Mouse (Mus musculus) small intestine, adult 2 months (tissue): ENCODE results near the gene Sptlc2. TPM values are rescaled to one million over a fixed set of nuclear protein-coding genes. Genes with fewer than 3 reads are reported as not detected.

Source experiments
- H3K27ac ChIP-seq: fragments of 200-500 bp; 2 replicates; pipeline ENCODE4 v1.5.1; 2012; ENCODE audit warnings: low read depth, low read length, control low read depth, inconsistent platforms; ENCODE audit not compliant: insufficient read depth
- H3K27me3 ChIP-seq: fragments of 200-500 bp; 2 replicates; pipeline ENCODE4 v1.6.1; 2012; ENCODE audit warnings: mild to moderate bottlenecking, moderate library complexity, low read length, inconsistent platforms; ENCODE audit not compliant: control insufficient read depth, insufficient read depth
- H3K36me3 ChIP-seq: fragments of 200-500 bp; 2 replicates; pipeline ENCODE4 v1.6.1; 2012; ENCODE audit warnings: mild to moderate bottlenecking, low read length, control low read depth, inconsistent platforms; ENCODE audit not compliant: control insufficient read depth, insufficient read depth
- H3K4me1 ChIP-seq: fragments of 200-500 bp; 2 replicates; pipeline ENCODE4 v1.6.1; 2012; ENCODE audit warnings: low read length, inconsistent platforms, mixed read lengths; ENCODE audit not compliant: control insufficient read depth, insufficient read depth, insufficient read length
- H3K4me3 ChIP-seq: fragments of 200-500 bp; 2 replicates; pipeline ENCODE4 v1.5.1; 2012; ENCODE audit warnings: low read depth, mild to moderate bottlenecking, control low read depth, inconsistent platforms, low read length, moderate library complexity
- CTCF ChIP-seq: fragments of 200-500 bp; IDR thresholded peaks from 2 replicates; pipeline ENCODE4 v1.5.1; 2012; ENCODE audit warnings: low read depth, mild to moderate bottlenecking, control low read depth, inconsistent platforms, low read length, moderate library complexity, mixed read lengths; ENCODE audit not compliant: insufficient replicate concordance, insufficient read length; ENCODE audit errors: extremely low read depth
- POLR2A ChIP-seq: fragments of 200-500 bp; IDR thresholded peaks from 2 replicates; pipeline ENCODE4 v1.6.1; 2012; ENCODE audit warnings: low read depth, mild to moderate bottlenecking, control low read depth, inconsistent platforms, low read length, moderate library complexity
- WGBS: fragments of 180-500 bp; shearing (Covaris S2); methylation state at CpG from one replicate; pipeline ENCODE4 v1.1.7; 2018; 5-methylcytosine and 5-hydroxymethylcytosine counted together
- polyA plus RNA-seq: library from polyadenylated mRNA; depleted of rRNA; stranded (reverse); fragments of >200 nt; gene quantifications from 2 replicates; pipeline ENCODE4 v1.2.3, GENCODE M21; 2012

Gene Sptlc2
- polyA plus RNA-seq, 1 experiment, result 13.5 TPM

DNA sequence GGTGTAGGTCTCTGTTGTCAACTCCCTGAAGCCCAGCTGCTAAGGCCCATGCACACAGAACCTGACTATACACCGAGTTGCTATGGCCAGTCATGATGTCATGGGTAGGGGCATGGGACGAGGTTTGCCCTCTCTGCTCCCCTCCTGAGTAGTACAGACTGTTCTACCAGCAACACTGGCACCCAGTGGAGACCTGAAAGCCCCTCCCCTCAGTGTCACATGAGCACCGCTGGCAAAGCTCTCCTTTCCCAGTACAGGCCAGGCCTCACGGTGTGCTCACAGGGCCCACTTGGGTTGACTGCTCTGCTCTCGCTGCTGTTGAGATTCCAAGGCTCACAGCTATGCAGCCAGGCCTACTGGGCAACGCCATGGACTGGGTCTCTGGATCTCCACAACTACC, 94.2 kb downstream of the Sptlc2 start:
- 78% methylated on average over 6 of the region's 6 CpGs for WGBS
- TF ChIP-seq POLR2A (no peak), CTCF (no peak)

GRCm38 (mm10) chr12:87289100-87289499, 99.1 kb downstream of the Sptlc2 start:
- 88% methylated on average over 5 of the region's 5 CpGs for WGBS
- Histone ChIP-seq H3K27me3 (no peaks in the 10 kb centered on the region), H3K4me1 (no peaks in the 10 kb centered on the region), H3K27ac (no peak overlapping the region), H3K4me3 (no peak overlapping the region), H3K36me3 (no peaks in the 10 kb centered on the region)
- no peak for TF ChIP-seq POLR2A
- TF ChIP-seq CTCF, result no peak

More for the DNA sequence above, 94.2 kb downstream of the Sptlc2 start:
- no peak overlapping the region for H3K27ac ChIP-seq
- no peaks in the 10 kb centered on the region for H3K36me3 ChIP-seq
- no peaks in the 10 kb centered on the region for H3K4me1 ChIP-seq
- no peak overlapping the region for H3K4me3 ChIP-seq
- peaks cover 3% of the 10 kb centered on the region; the same call in 1 of the 2 replicates for H3K27me3 ChIP-seq

DNA sequence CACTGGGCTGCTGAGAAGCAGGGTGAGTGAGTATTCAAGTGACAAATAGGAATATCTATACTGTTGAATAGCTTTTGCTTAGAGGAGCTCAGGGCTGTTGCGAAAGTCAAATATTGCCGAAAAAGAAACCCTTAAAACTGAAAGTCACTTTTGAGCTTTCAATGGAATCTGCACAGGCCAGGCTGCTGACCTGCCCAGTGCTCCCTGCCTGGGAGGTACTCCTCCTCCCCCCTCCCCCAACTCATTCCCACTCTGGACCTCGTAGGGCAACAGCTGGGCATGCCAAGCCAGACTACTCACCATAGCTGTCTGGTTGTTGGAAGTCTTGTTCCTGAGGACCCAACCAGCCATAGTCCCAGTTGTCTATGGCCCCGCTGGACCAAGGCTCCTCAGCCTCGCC, 103.4 kb downstream of the Sptlc2 start:
- TF ChIP-seq CTCF (no peak), POLR2A (no peak)
- no peak overlapping the region for H3K4me3 ChIP-seq
- no peak overlapping the region for H3K27ac ChIP-seq
- 64% methylated on average over 5 of the region's 5 CpGs for WGBS
- no peaks in the 10 kb centered on the region; the same call in 1 of the 2 replicates for H3K4me1 ChIP-seq
- H3K27me3 ChIP-seq, result no peaks in the 10 kb centered on the region
- H3K36me3 ChIP-seq, result no peaks in the 10 kb centered on the region

GRCm38 (mm10) chr12:87284268-87284667, 103.9 kb downstream of the Sptlc2 start:
- 67% methylated on average over 4 of the region's 4 CpGs for WGBS
- no peak for TF ChIP-seq POLR2A
- TF ChIP-seq CTCF, result no peak

DNA sequence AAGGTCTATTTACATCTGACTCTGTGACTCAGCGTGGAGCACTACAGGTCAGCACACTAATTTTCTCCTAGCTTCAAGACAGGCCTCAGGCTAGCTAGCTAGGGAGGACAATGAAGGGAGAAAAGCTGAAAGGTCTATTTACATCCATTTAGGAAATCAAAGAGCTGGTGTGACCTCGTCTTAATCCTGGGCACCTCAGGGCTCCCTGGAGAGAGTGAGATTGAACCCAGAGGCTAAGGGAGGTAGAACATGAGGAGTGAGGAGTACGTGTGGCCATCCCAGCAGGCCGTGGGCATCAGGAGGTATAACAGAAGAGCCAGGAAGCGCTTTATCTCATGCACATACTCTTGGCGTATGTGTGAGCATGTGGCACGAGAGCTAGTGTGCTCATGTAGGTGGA, 104.4 kb downstream of the Sptlc2 start:
- H3K27me3 ChIP-seq, result no peaks in the 10 kb centered on the region
- H3K27ac ChIP-seq, result no peak overlapping the region
- WGBS, result 87% methylated on average over 7 of the region's 7 CpGs
- no peaks in the 10 kb centered on the region; the same call in 1 of the 2 replicates for H3K4me1 ChIP-seq
- no peak overlapping the region for H3K4me3 ChIP-seq
- no peaks in the 10 kb centered on the region for H3K36me3 ChIP-seq
- TF ChIP-seq CTCF, result no peak
- TF ChIP-seq POLR2A, result no peak

More at GRCm38 (mm10) chr12:87284268-87284667, 103.9 kb downstream of the Sptlc2 start:
- no peak overlapping the region for H3K4me3 ChIP-seq
- H3K27ac ChIP-seq, result no peak overlapping the region
- no peaks in the 10 kb centered on the region; the same call in 1 of the 2 replicates for H3K4me1 ChIP-seq
- no peaks in the 10 kb centered on the region for H3K27me3 ChIP-seq
- H3K36me3 ChIP-seq, result no peaks in the 10 kb centered on the region

GRCm38 (mm10) chr12:87282743-87283142, 105.4 kb downstream of the Sptlc2 start:
- TF ChIP-seq POLR2A (no peak), CTCF (no peak)
- WGBS, result 97% methylated on average over 4 of the region's 4 CpGs

GRCm38 (mm10) chr12:87281766-87282165, 106.4 kb downstream of the Sptlc2 start:
- Histone ChIP-seq H3K36me3 (no peaks in the 10 kb centered on the region), H3K27ac (no peak overlapping the region), H3K4me1 (no peaks in the 10 kb centered on the region; the same call in 1 of the 2 replicates), H3K4me3 (no peak overlapping the region), H3K27me3 (no peaks in the 10 kb centered on the region)
- WGBS, result 28% methylated on average over 1 of the region's 1 CpGs
- TF ChIP-seq CTCF, result no peak
- TF ChIP-seq POLR2A, result no peak

More at GRCm38 (mm10) chr12:87282743-87283142, 105.4 kb downstream of the Sptlc2 start:
- Histone ChIP-seq H3K36me3 (no peaks in the 10 kb centered on the region), H3K27me3 (no peaks in the 10 kb centered on the region), H3K4me1 (no peaks in the 10 kb centered on the region; the same call in 1 of the 2 replicates), H3K4me3 (no peak overlapping the region), H3K27ac (no peak overlapping the region)

- H3K4me1 ChIP-seq, result no peaks in the 10 kb centered on the region; the same call in 1 of the 2 replicates
- no peaks in the 10 kb centered on the region for H3K27me3 ChIP-seq
- WGBS, result 65% methylated on average over 14 of the region's 14 CpGs
- H3K27ac ChIP-seq, result no peak overlapping the region
- peaks cover 10% of the 10 kb centered on the region for H3K36me3 ChIP-seq
- H3K4me3 ChIP-seq, result no peak overlapping the region
- TF ChIP-seq POLR2A (no peak), CTCF (no peak)
Measured at GRCm38 (mm10) chr12:87279879-87280278, 108.3 kb downstream of the Sptlc2 start.
